Mouse (Mus musculus) urinary bladder, postnatal 0 days (tissue): ENCODE data around the gene Olfr353. TPM values are rescaled to one million over a fixed set of nuclear protein-coding genes. Genes with fewer than 3 reads are reported as not detected.

ENCODE experiments used
- polyA plus RNA-seq: library from polyadenylated mRNA; unstranded; fragments of >200 nt; fragmentation: Nextera tagmentation; extraction: Ambion mirVana; gene quantifications from 2 replicates; pipeline ENCODE4 v1.2.1, GENCODE M21; 2015

Olfr353 gene
- polyA plus RNA-seq, result not detected in 2 replicates

DNA sequence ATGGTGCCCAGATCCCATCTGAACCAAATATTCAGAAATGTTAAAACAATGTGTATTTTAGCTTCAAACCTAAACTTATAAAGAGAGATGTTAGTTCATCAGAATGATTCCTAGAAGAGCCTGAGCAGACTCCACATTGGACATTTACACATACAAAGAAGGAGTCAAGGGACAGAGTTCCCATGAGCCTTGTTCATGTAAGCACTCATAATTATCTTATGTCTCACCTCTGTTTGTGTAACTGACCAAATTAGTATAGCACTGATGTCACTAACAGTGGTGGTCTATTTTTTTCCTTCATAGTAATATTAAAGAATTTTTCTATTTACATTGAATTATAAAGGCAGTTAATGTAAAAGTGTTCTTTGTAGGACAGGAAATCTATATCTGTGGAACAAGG is at the start of gene Olfr353:
TSS of gene Olfr353 (minus strand) at position 101 of the 400 bp plus-strand sequence.

DNA sequence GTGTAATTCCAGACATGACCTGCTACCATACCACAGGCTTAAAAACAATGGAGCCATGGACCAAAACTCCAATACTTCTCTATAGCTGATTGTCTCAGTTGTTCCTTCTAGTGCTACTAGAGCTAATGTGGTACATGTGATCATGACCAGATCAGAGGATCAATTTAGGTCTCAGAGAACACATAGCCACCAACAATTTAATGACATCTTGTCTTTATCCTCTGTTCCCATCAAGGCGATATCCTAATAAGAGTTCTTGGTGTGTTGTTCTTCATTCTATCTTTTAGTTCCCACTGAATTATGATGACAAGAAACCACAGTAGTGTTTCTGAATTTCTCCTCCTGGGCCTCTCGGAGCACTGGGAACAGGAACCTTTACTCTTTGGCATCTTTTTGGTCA is 44.1 kb upstream of the Olfr353 start, which contains the start of gene Olfr356:
TSS of gene Olfr356 (plus strand) at position 301 of the 400 bp plus-strand sequence.

DNA sequence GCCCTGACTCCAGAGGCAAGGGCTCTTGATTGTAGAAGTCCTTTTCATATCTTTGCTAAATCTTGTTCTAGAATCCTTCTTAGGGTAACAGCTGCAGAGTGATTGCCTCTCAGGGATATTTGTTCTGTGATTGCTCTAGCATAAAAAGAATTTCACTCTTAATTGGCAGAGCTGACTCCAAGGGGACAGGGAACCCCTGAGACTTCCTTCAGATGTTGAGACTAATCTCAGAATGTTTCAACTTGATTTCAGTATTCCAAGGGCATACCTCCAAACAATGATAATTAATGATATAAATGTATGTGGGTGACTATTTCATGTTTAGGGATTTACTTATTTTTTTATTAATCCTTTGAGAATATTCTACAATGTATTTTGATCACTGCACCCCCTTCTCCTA is 36.1 kb upstream of the Olfr353 start, which contains the start of gene Olfr355:
TSS of gene Olfr355 (minus strand) at position 101 of the 400 bp plus-strand sequence.

DNA sequence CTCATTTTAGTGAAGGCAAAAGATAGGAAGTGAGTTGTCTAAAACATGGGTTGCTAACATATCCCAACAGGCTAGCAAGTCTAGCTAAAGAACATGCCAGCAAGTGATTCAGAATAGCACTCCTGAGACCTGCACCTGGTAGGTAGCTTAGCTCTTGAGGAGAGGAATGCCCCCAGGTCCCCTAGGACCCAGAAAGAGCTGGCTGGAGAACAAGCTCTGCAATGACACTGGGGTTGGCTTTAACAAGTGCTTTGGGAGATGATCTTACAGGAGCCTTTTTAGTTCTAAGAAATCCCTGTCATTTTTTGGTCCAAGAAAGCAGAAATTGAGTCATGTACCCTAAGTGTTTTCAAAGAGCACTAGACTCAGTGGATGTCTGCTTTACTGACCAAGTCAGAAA is 12.6 kb upstream of the Olfr353 start, which contains the start of gene Olfr354:
TSS of gene Olfr354 (plus strand) at position 301 of the 400 bp plus-strand sequence.

DNA sequence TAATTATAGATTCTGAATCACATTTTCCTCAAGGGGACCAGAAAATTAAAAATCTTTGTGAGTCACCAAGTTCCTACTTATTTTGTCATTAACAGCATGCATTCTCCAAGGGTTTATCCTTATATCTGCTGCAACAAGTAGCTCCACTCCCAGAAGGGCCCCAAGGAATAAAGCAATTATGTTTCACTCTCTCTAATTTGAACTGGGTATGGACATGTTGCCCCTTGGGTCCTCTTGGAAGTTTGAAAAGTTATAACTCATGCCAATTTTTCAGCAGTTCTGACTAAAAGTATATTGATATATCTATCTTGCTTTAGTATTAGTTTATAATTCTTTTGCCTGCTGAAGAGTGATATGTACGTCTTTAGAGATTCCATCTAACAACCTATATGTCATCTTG is 24.6 kb downstream of the Olfr353 start, which contains the start of gene Olfr352:
TSS of gene Olfr352 (plus strand) at position 301 of the 400 bp plus-strand sequence.

DNA sequence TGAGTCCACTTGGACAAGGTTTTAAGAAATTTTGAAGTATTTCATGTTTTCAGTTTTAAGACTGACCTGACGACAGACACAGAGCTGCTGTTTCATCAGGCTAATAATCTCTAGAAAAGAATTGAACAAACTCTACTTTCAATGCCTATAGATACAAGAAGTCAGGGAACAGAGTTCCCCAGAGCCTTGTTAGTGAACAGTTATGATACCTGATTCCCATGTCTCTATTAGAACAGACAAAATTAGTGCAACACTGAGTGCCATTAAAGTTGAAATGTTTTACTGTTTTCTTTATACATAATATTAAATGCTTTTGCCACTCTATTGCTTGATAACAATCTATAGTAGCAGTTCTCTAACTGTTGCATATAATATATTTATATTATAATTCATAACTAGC is 30.2 kb downstream of the Olfr353 start, which contains the start of gene Olfr351:
TSS of gene Olfr351 (minus strand) at position 101 of the 400 bp plus-strand sequence.

DNA sequence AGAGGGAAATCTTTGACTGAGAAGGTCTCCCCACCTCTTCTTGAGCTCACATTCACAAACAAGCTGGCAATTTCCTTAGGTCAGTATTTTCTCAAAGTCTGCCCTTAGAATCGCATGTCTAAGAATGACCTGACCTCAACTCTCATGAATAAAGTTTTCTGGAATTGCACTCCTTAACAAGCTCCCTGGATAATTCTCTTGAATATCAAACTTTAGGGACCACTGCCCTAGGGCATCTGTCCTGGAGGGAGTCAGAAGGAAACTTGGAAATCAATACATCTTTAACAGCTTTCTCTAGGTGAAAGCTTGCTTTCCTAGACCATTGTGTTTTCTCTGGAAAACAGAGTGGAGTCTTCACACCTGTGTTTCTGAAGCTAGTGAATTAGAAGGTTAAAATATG is 46.7 kb downstream of the Olfr353 start, which contains the start of gene Olfr350:
TSS of gene Olfr350 (plus strand) at position 301 of the 400 bp plus-strand sequence.

Other genes with a start within 250 kb of the Olfr353 start
- gene Olfr346, start 207.1 kb downstream of the Olfr353 start, polyA plus RNA-seq, result not detected in 2 replicates
- not detected in 2 replicates for gene Olfr347, start 161.0 kb downstream of the Olfr353 start, polyA plus RNA-seq
- not detected in 2 replicates for gene Olfr348, start 108.7 kb downstream of the Olfr353 start, polyA plus RNA-seq
- not detected in 2 replicates for gene Olfr50, start 102.4 kb downstream of the Olfr353 start, polyA plus RNA-seq
- not detected in 2 replicates for gene Olfr3, start 75.9 kb downstream of the Olfr353 start, polyA plus RNA-seq
- gene Olfr350, start 46.6 kb downstream of the Olfr353 start, polyA plus RNA-seq, result not detected in 2 replicates
- gene Olfr351, start 30.3 kb downstream of the Olfr353 start, polyA plus RNA-seq, result not detected in 2 replicates
- gene Olfr352, start 24.5 kb downstream of the Olfr353 start, polyA plus RNA-seq, result not detected in 2 replicates
- not detected in 2 replicates for gene Olfr354, start 12.7 kb upstream of the Olfr353 start, polyA plus RNA-seq
- gene Olfr355, start 36.0 kb upstream of the Olfr353 start, polyA plus RNA-seq, result not detected in 2 replicates
- not detected in 2 replicates for gene Olfr356, start 44.2 kb upstream of the Olfr353 start, polyA plus RNA-seq
- gene Olfr357, start 100.9 kb upstream of the Olfr353 start, polyA plus RNA-seq, result not detected in 2 replicates
- gene Olfr358, start 116.4 kb upstream of the Olfr353 start, polyA plus RNA-seq, result not detected in 2 replicates
- gene Olfr360, start 172.8 kb upstream of the Olfr353 start, polyA plus RNA-seq, result not detected in 2 replicates
- not detected in 2 replicates for gene Olfr361, start 196.4 kb upstream of the Olfr353 start, polyA plus RNA-seq
- not detected in 2 replicates for gene Olfr362, start 225.0 kb upstream of the Olfr353 start, polyA plus RNA-seq
- gene Olfr364-ps1, start 246.4 kb upstream of the Olfr353 start, polyA plus RNA-seq, result not detected in 2 replicates